Mouse (Mus musculus) R1 (cell line): ENCODE measurements around the gene Trp53bp2.

ENCODE experiments used
- DNase-seq: peaks from one replicate; pipeline ENCODE4 v3.0.0-alpha.2; 2018; ENCODE audit warnings: low read depth, low spot score

Trp53bp2 gene

GRCm38 (mm10) chr1:182460291-182461244, 51.6 kb downstream of the Trp53bp2 start:
- DNase-seq, result no peak

GRCm38 (mm10) chr1:182461261-182461660, 52.3 kb downstream of the Trp53bp2 start:
- no peak for DNase-seq

DNA sequence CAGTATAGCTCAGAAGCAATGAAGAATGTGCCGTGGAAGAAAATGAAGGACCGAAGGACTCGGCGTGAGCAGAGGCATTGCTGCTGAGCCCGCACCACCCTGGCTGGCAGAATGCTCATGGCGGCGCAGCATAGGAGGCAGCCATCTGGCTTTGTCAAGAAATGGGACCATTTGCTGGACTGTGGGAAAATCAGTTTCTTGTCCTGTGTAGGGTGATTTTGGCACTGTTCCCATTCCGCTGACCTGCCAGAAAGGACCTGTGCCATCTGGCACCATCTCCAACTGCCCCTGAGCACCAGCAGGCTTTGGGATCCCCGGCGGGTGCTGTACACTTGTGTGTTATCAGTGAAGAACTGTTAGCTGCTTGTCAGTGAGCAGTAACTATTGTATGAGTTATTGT, 52.8 kb downstream of the Trp53bp2 start:
- DNase-seq, result no peak

GRCm38 (mm10) chr1:182465309-182465708, 56.3 kb downstream of the Trp53bp2 start:
- no peak for DNase-seq

GRCm38 (mm10) chr1:182465978-182466377, 57.0 kb downstream of the Trp53bp2 start:
- no peak for DNase-seq

DNA sequence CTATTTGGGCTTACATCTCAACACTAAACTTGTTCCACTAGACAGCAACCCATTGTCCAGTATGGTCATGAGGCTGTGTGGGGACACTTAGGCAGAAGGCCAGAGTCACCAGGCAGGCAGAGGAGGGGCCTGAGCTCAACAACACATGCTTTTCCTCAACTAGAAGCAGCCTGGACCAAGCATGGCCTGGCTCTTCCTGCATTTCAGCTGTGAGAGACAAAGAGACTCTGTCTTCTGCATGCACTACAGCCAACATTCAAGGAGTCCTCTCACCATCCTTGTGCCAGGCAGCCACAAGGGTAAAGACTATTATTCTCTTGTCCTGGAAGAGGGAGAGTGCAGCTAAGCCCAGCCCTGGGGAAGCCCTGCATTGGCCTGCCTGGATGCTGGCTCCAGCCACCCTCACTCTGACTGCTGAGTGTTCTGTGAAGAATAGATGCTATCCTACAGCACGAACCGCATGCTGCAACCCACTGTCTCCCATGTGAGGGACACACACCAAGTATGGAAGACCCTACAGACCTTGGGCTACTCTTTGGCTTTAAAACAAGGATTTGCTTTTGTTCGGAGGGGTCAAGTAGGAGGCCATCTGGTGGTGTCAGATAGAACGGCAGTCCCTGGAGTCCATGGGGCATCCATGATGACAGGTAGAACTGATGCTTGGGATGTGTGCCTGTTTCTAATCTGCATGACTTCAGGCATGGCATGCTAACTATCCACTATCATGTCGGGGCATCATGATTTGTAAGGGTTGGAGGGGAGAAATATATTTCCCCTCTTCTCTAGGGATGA, 66.2 kb downstream of the Trp53bp2 start:
- DNase-seq, result no peak

- DNase-seq, result no peak
Observed at GRCm38 (mm10) chr1:182478935-182479334, 70.0 kb downstream of the Trp53bp2 start.

- DNase-seq, result no peak
Observed at GRCm38 (mm10) chr1:182481138-182481537, 72.2 kb downstream of the Trp53bp2 start.

DNA sequence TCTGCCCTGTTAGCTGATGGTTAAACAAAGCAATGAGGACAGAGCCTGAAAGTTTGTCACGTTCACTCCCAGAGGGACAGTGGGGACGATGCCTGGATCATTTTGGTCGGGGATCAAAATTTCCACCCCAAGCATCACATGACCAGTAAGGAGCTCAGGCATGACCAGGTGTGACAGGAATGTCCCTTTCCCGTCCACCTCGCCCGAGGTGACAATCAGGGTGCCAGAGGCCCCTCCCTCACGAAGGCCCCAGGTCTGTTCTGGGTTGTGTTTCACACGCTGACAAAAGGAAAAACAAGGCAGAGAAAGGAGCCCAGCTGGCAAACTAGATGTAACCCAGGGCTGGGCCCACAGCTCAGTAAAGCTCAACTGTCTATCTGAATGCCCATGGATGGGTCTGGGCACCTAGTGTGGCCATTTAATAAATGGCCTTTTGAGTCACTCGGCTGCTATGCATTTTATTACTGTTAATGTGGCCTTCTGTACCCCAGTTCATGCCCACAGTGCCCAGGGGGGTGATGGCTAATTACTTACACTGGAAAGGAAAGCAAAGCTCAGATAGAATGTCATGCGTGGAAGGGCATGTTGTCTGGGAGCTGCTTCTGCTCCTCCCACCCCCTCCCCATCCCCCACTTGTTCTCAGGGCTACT, 72.8 kb downstream of the Trp53bp2 start:
- DNase-seq, result no peak

DNA sequence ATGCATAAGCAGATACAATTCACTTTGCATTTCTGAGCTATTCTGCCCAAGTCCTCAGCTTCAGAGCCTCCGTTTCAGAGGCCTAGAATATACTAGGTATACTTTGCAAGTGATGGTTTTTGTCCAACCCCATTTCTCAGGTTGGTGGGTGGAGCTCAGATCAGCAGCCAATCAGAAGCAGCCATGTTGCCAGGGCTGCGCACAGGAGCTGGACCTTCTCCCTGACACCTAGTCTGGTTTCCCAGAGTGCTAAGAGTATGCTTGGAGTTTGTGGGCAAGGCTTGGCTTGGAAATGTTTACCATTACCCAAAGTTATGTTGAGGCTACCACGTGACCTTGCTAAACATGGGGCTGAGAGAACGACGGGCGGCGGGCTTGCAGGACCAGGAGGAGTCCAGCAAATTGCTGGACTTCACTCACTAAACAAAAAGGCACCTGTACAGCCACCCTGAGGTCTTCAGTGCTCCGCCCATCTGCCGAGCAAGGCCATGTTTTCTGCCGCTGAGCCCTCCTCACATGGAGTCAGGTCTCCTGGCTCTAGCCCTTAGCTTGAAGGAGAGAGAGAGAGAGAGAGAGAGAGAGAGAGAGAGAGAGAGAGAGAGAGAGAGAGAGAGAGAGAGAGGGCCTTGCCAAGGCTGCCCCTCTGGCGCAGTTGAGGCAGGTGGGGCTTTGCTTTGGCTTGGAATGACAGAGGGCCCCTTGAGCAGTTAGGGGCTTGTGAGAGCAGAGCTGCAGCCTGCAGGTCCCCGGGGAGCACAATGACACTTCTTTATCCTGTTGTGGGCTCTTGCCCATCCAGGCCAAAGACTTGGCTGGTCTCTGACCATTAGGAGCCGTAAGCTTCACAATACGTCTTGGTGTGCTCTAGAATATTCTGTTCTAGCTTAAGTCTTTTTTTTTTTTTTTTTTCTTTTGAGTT, 74.3 kb downstream of the Trp53bp2 start:
- DNase-seq, result peak; percentile 63

DNA sequence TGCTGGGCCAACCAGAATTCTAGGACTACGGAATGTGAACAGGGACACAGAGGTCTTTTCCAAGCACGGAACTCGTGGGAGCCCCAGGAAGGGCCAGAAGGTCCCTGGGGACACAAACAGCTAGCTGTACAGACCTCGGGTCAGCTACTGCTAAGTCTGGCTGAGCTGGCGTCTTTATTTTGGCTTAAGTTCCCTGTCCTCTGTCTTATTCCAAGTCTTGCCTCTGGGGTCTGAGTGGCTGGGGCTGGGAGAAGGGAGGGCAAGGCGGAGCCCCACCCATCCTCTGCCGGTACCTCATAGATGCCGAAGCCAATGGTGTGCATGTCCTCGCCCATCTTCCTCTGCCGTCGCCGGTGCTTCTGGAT, 74.9 kb downstream of the Trp53bp2 start:
- DNase-seq, result no peak

- no peak for DNase-seq
Observed at GRCm38 (mm10) chr1:182488503-182488902, 79.5 kb downstream of the Trp53bp2 start.

- DNase-seq, result peak; percentile 91
Observed at GRCm38 (mm10) chr1:182489803-182490452, 81.0 kb downstream of the Trp53bp2 start.

DNA sequence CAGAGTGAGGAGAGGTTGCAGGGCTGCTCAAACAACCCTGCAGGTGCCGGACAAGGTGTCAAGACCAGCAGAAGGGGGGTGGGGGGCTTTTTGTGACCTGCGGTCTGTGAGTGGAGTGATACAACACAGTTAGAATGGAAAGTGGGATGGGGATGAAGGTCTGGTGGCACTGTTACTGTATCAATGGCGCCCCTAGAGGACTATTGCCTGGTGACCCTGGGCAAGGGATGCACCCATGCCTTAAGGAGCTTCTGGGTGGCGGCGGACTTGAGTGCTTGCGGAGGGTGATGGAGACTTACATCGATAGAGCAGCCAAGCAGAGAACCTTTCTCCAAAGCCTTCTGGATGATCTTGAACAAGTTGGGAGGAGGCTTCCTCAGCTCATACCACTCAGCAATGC, 81.6 kb downstream of the Trp53bp2 start:
- peak; percentile 60 for DNase-seq

DNA sequence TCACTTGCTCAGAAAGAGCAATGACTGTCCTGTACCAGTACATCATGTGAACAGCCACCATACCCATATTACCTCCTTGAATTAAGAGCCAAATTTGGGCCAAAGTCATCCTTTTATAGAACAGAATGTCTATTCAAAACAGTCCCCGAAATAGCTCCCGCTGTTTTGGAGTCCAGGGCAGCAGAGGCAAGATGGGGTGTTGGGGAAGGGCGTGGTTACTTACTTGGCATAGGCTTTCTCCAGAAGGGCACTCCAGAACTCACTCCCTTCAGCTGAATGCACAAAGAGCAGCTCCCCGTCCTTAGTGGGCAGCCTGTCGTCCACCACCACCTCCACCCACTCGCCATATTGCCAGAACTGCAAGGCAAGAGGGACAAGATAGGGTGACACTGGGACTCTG, 82.9 kb downstream of the Trp53bp2 start:
- DNase-seq, result no peak

DNA sequence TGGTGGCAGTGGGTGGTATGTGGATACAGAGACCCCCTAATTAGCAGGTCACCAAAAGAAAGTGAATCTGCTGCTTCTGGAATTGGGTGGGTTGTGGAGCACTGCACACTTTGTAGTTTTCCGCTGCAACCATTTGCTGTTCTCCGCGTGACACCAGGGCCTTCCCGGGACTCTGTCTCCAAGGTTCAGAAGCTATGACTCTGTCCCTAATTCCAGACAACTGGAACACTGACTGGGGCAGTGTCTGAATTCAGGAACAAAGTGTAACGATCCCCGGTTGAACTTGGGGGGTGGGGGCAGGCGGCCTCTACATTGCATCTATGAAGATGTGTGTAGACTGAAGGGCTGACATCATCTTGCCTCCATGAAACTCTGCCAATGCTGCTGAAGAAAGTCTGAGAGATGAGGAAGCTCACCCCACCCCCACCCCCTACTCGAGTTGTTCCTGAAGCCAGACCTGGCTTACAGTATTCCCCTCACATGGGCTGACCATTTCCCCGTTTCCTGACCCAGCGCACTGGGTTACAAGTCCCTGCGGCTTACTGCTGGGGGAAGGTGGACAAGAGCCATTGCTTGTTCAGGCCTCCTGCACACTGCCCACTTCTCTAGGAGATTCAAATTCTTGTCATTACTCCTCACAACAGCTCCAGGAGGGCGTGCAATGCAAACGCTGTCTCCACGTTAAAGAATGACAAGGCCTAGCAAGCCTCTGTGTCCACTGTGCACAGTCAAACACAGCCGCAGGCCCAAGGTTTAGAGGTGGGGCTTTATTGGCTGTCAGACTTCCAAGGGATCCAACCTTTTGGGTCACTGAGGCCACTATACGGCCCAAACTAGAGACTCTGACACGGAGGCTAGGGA, 85.5 kb downstream of the Trp53bp2 start:
- no peak for DNase-seq

DNA sequence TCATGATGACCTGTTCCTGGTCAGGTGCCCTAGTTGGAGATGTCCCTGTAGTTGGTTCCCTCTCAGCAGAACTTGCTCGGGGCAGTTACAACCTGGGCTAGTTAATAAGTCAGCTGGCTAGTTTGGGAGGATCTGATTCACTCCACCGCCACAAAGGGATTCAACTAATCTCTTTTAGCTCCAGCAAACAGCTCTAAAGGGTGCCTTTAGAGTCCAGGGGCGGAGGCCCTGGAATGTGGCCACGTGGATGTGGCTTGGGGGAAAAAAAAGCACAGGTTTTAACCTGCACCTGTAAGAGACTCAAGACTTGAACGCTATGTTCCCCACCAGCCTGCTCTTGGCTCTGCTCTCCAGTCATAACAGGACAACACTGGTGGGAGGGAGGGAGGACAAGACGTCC, 87.7 kb downstream of the Trp53bp2 start:
- no peak for DNase-seq

DNA sequence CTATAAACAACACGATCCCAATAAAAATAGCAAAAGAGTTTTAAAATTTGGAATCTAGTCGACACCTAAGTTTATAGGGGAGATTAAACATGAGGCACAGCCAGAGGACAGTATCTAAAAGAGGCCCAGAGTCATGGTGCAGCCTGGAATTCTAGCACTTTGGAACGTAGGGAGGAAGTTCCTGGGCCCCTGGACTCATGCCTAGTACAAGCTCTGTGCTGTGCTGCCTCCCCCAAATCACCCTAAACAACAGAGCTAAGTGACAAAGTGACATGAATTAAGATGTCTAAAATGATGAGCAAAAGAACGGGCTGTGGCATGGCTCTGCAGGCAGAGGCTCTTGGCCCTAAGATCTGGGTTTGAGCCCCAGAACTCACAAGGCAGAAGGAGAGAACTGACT, 88.8 kb downstream of the Trp53bp2 start:
- DNase-seq, result no peak

DNA sequence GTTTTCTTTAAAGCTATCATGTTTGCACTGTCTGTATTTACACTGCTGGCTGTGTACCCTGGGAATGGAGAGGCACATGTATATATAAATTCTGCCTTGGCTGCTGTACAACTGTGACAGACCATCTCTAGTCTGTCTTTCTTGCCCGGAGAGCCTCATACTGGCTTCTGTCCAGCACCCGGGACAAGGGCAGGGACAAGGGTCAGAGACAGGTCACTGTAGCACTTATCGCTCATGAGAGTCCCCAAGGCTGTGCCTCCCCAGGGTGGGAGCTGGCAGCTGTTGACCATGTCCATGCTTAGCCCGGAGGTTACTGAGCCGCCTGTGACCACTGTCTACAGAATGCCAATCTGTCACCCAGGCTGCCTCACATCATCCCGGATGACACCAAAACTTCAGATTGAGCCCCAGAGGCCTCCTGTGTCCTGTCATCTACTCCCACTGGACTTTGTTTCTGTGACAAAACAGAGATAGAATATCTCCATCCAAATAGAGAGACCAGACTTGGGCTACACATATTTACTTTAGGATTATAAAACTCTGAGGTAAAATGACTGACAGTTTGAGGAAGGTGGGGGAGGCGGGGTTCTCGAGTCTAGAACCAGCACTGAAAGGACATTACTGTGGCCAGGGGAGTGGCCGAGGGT, 90.6 kb downstream of the Trp53bp2 start:
- no peak for DNase-seq
